Mouse (Mus musculus): ENCODE data around the gene Bok. TPM values are rescaled to one million over a fixed set of nuclear protein-coding genes. Genes with fewer than 3 reads are reported as not detected.
"Not testable (repeated sequence)": the region's sequence is repeated elsewhere in the genome, so short reads cannot be mapped to it uniquely, and the experiment has no call there.

The Bok gene
- polyA plus RNA-seq, 1 experiment from 2014 or later: 33.2 TPM

DNA sequence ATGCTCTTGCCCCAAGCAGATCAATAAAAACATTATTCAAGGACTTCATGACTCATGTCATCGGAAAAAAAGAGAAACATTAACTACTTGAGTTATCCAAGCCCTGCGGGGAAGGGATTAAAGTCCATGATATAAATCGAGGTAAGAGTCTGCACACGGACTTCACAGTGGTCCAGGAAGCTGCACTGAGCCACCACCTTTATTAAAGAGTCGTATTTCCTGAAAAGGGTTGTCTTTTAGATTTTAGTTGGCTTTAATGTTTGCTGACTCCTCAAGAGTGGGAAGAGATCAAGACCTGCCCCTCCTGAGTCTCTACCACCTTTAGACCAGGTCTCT lies 28.5 kb upstream of the Bok start:
- no peak for ATAC-seq (replicated peaks; ENCODE audit: insufficient number of reproducible peaks, low FRiP score, low TSS enrichment)
- WGBS (ENCODE audit: insufficient replicate concordance): 88% methylated on average over 5 of the region's 5 CpGs

DNA sequence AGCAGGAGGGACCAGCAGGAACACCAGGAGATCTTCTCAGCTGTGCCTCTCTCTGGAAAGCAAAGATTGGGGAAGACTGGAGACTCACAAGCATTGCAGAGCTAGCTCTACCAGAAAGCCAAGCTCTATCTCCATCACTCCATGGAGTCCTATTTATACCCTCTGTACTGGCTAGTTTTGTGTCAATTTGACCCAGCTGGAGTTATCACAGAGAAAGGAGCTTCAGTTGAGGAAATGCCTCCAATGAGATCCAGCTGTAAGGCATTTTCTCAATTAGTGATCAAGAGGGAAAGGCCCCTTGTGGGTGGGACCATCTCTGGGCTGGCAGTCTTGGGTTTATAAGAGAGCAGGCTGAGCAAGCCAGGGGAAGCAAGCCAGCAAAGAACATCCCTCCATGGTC lies 26.9 kb upstream of the Bok start, which contains the start of gene Stk25:
Stk25 (minus strand) TSS at position 101 of the 400 bp plus-strand sequence.
- H3K36me3 ChIP-seq (ENCODE audit: control insufficient read depth, insufficient read depth, low read length); H3K4me3 ChIP-seq (ENCODE audit: low read depth, low read length); H3K4me2 ChIP-seq; H3K9me3 ChIP-seq (replicated peaks; ENCODE audit: control insufficient read depth, low read length); H3K27ac ChIP-seq (ENCODE audit: low read depth, low read length); H3K9ac ChIP-seq (ENCODE audit: low read depth, low read length); H3K4me1 ChIP-seq (ENCODE audit: control insufficient read depth, insufficient read depth, low read length); ATAC-seq (replicated peaks; ENCODE audit: insufficient number of reproducible peaks, low FRiP score, low TSS enrichment); H3K27me3 ChIP-seq (ENCODE audit: control insufficient read depth, insufficient read depth, low read length): not testable (repeated sequence)

More for the DNA sequence above, 28.5 kb upstream of the Bok start:
- H3K27me3 ChIP-seq (ENCODE audit: control insufficient read depth, insufficient read depth, low read length): no peaks in the 10 kb centered on the region
- H3K36me3 ChIP-seq (ENCODE audit: control insufficient read depth, insufficient read depth, low read length): no peaks in the 10 kb centered on the region
- H3K27ac ChIP-seq (ENCODE audit: low read depth, low read length): no peak overlapping the region
- no peak overlapping the region for H3K9ac ChIP-seq (ENCODE audit: low read depth, low read length)
- no peaks in the 10 kb centered on the region for H3K4me1 ChIP-seq (ENCODE audit: control insufficient read depth, insufficient read depth, low read length)
- no peak overlapping the region for H3K4me2 ChIP-seq
- no peaks in the 10 kb centered on the region for H3K9me3 ChIP-seq (replicated peaks; ENCODE audit: control insufficient read depth, low read length)
- H3K4me3 ChIP-seq (ENCODE audit: low read depth, low read length): no peak overlapping the region

DNA sequence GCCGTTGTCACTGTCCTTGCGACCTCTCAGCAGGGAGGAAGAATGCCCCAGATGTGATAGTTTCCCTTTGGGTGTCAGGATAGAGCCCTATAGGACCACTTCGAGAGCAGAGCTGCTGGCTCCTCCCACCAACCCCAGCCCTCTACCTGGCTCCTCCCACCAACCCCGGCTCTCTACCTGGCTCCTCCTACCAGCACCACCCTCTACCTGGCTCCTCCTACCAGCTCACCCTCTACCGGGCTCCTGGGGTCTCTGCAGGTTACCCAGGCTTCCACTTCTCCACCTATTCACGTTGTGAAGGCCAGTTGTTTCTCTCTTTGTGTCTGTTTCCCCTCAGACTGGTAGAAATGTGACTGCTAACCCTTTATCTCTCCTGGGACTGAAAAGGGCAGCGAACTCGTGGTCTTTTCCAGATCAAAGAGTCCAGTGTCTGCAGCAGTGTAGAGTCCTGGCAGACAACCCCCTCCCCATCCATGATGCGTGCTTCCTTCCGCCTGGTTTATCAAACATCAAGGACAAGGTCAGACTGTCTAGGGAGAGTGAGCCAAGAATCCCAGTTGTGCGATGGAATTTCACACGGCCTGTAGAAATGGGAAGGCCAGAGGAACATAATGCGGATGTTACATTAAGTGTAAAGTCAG lies 17.6 kb upstream of the Bok start:
- H3K4me3 ChIP-seq (ENCODE audit: low read depth, low read length): no peak overlapping the region
- H3K4me1 ChIP-seq (ENCODE audit: control insufficient read depth, insufficient read depth, low read length): peaks cover 12% of the 10 kb centered on the region
- 14% methylated on average over 13 of the region's 13 CpGs for WGBS (ENCODE audit: insufficient replicate concordance)
- H3K4me2 ChIP-seq: peak overlapping the region; percentile 70
- H3K9me3 ChIP-seq (replicated peaks; ENCODE audit: control insufficient read depth, low read length): no peaks in the 10 kb centered on the region
- peak overlapping the region; percentile 80 for H3K27ac ChIP-seq (ENCODE audit: low read depth, low read length)
- 0 out of 2 replicates have a peak, but pooled peaks have one; percentile 19 for ATAC-seq (replicated peaks; ENCODE audit: insufficient number of reproducible peaks, low FRiP score, low TSS enrichment)
- H3K36me3 ChIP-seq (ENCODE audit: control insufficient read depth, insufficient read depth, low read length): no peaks in the 10 kb centered on the region
- 0 out of 2 replicates have a peak overlapping the region, but pooled peaks have one; percentile 22 for H3K9ac ChIP-seq (ENCODE audit: low read depth, low read length)
- no peaks in the 10 kb centered on the region for H3K27me3 ChIP-seq (ENCODE audit: control insufficient read depth, insufficient read depth, low read length)

DNA sequence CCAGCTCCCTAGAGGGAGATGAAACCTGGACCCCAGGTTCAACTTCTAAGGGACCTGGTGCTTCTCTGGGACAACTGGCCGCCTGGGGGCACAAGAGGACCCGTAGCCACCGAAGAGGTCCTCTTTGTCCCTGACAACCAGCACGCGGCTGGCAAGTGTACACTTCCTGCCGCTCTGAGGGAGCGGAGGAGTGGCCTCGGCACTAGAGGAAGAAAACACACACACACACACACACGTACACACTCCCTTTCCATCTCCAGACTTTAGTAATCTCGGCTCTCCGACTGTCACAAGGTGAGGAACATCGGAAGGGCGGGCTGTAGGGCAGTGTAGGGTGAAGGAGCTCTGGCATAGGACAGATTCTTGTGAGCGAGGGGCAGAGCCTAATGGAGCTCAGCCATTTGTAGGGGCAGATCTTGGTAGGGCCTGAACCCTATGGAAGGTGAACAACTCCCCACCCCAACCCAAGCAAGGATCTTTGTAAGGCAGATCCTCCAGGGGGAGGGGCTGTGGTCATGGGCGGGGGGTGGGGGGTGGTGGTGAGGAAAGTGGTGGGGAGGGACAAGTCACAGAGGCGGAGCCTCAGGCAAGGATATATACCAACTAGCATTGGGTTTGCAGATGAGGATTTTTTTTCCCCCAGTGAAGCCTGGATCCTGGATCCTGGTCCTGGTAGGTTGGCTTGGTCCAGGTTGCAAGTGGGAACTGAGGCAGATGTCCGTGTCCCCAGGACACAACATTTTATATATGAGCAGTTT lies 16.5 kb upstream of the Bok start:
- Histone ChIP-seq H3K4me2 (peak overlapping the region; percentile 70), H3K4me1 (ENCODE audit: control insufficient read depth, insufficient read depth, low read length) (peaks cover 12% of the 10 kb centered on the region), H3K27ac (ENCODE audit: low read depth, low read length) (peak overlapping the region; percentile 80), H3K27me3 (ENCODE audit: control insufficient read depth, insufficient read depth, low read length) (no peaks in the 10 kb centered on the region), H3K9me3 (replicated peaks; ENCODE audit: control insufficient read depth, low read length) (no peaks in the 10 kb centered on the region), H3K9ac (ENCODE audit: low read depth, low read length) (peak overlapping the region; percentile 80), H3K4me3 (ENCODE audit: low read depth, low read length) (peak overlapping the region; percentile 50), H3K36me3 (ENCODE audit: control insufficient read depth, insufficient read depth, low read length) (no peaks in the 10 kb centered on the region)
- ATAC-seq (replicated peaks; ENCODE audit: insufficient number of reproducible peaks, low FRiP score, low TSS enrichment): peak; percentile 75
- WGBS (ENCODE audit: insufficient replicate concordance): 5% methylated on average over 17 of the region's 17 CpGs

DNA sequence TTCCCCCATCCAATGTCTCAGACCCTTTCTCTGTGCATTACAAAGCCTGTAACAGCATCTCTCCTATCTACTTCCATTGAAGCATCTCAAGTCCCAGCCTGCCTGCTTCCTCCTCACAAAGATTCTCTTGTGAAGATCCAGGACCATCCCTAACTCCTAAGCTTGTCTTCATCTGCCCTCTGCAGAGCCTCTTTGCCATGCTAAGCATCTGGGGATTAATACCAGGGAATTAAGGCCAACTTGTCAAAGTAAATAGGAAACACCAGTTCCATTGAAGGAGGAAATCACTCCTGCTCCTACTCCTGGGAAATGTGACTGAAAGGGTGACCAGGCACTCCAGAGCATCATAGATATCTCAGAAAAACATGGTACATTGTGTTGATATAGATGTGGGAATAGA lies 15.5 kb upstream of the Bok start:
- H3K36me3 ChIP-seq (ENCODE audit: control insufficient read depth, insufficient read depth, low read length): no peaks in the 10 kb centered on the region
- no peak overlapping the region for H3K9ac ChIP-seq (ENCODE audit: low read depth, low read length)
- no peaks in the 10 kb centered on the region for H3K27me3 ChIP-seq (ENCODE audit: control insufficient read depth, insufficient read depth, low read length)
- H3K9me3 ChIP-seq (replicated peaks; ENCODE audit: control insufficient read depth, low read length): no peaks in the 10 kb centered on the region
- H3K4me3 ChIP-seq (ENCODE audit: low read depth, low read length): no peak overlapping the region
- peaks cover 12% of the 10 kb centered on the region for H3K4me1 ChIP-seq (ENCODE audit: control insufficient read depth, insufficient read depth, low read length)
- no peak for ATAC-seq (replicated peaks; ENCODE audit: insufficient number of reproducible peaks, low FRiP score, low TSS enrichment)
- H3K27ac ChIP-seq (ENCODE audit: low read depth, low read length): no peak overlapping the region
- H3K4me2 ChIP-seq: no peak overlapping the region

DNA sequence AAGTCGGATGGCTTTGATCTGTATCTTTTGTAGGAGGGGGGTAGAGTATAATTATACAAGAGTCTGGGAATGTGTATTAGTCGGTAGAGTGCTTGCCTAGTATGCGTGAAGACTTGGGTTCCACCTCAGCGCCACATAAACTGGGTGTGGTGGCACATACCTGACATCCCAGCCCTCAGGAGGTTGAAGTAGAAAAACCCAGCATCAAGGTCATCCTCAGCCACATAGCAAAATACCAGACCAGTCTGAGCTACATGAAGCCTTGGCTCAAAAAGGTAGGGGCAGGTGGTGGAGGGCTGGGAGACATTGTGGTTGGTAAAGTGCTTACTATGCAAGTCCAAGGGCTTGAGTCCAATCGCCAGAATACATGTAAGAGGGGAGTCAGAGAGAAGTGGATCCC lies 12.8 kb upstream of the Bok start:
- no peak for ATAC-seq (replicated peaks; ENCODE audit: insufficient number of reproducible peaks, low FRiP score, low TSS enrichment)
- Histone ChIP-seq H3K27me3 (ENCODE audit: control insufficient read depth, insufficient read depth, low read length) (no peaks in the 10 kb centered on the region), H3K27ac (ENCODE audit: low read depth, low read length) (no peak overlapping the region), H3K36me3 (ENCODE audit: control insufficient read depth, insufficient read depth, low read length) (no peaks in the 10 kb centered on the region), H3K9ac (ENCODE audit: low read depth, low read length) (no peak overlapping the region), H3K4me1 (ENCODE audit: control insufficient read depth, insufficient read depth, low read length) (peaks cover 9% of the 10 kb centered on the region), H3K4me3 (ENCODE audit: low read depth, low read length) (no peak overlapping the region), H3K4me2 (no peak overlapping the region), H3K9me3 (replicated peaks; ENCODE audit: control insufficient read depth, low read length) (no peaks in the 10 kb centered on the region)
- 86% methylated on average over 5 of the region's 5 CpGs for WGBS (ENCODE audit: insufficient replicate concordance)

DNA sequence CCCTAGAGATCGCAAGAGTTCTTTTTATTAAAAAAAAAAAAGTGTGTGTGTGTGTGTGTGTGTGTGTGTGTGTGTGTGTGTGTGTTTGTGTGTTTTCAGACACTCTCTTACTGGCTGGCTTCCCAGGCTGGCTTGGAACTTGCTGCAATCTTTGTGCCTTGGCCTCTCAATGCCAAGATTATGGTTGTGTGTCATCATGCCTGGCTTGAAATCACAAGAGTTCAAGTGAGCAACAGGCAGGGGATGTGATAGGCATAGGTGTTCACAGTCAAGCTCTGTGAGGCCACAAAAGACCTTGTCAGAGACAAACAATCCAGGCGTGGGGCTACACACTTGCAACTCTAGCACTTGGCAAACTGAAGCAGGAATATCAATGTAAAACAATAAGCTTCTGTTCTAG lies 7.1 kb upstream of the Bok start:
- H3K36me3 ChIP-seq (ENCODE audit: control insufficient read depth, insufficient read depth, low read length): no peaks in the 10 kb centered on the region
- no peak overlapping the region for H3K27ac ChIP-seq (ENCODE audit: low read depth, low read length)
- ATAC-seq (replicated peaks; ENCODE audit: insufficient number of reproducible peaks, low FRiP score, low TSS enrichment): no peak
- H3K4me1 ChIP-seq (ENCODE audit: control insufficient read depth, insufficient read depth, low read length): no peaks in the 10 kb centered on the region
- 61% methylated on average over 2 of the region's 2 CpGs for WGBS (ENCODE audit: insufficient replicate concordance)
- no peaks in the 10 kb centered on the region for H3K27me3 ChIP-seq (ENCODE audit: control insufficient read depth, insufficient read depth, low read length)
- H3K4me2 ChIP-seq: no peak overlapping the region
- no peak overlapping the region for H3K9ac ChIP-seq (ENCODE audit: low read depth, low read length)
- H3K4me3 ChIP-seq (ENCODE audit: low read depth, low read length): no peak overlapping the region
- H3K9me3 ChIP-seq (replicated peaks; ENCODE audit: control insufficient read depth, low read length): no peaks in the 10 kb centered on the region

DNA sequence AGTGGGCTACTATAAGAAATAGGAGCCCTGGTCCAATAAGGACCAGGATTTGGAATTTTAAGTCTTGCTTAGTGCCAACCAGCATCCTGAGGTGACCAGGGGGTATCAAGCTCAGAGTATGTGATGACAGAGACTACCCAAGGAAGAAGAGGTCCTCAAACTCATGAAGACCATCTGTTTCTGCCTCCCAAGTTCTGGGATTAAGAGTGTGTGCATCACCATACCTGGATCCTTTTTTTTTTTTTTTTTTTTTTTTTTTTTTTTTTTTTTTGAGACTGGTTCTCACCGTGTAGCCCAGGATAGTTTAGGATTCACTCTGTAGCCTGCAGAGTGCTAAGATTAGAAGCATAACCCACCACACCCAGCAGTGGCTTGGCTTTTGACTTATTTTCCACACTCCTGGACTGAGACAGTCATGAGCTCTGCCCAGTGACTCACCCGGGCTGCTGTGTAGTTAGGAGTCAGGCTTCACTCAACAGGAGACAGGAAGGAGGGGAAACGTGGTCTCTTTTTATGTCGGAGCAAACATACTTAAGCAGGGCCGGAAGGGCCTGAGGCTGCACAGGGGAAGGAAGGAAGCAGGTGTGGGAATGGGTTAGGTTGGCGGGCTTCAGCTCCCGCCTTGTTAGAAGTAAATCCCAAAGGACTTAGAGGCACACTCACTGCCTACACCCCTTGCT lies 5.4 kb upstream of the Bok start:
- 41% methylated on average over 7 of the region's 7 CpGs for WGBS (ENCODE audit: insufficient replicate concordance)
- Histone ChIP-seq H3K27ac (ENCODE audit: low read depth, low read length) (no peak overlapping the region), H3K9ac (ENCODE audit: low read depth, low read length) (no peak overlapping the region), H3K4me1 (ENCODE audit: control insufficient read depth, insufficient read depth, low read length) (0 out of 2 replicates have a peak, but pooled peaks cover 1% of the 10 kb centered on the region), H3K36me3 (ENCODE audit: control insufficient read depth, insufficient read depth, low read length) (no peaks in the 10 kb centered on the region), H3K4me2 (no peak overlapping the region), H3K9me3 (replicated peaks; ENCODE audit: control insufficient read depth, low read length) (no peaks in the 10 kb centered on the region), H3K4me3 (ENCODE audit: low read depth, low read length) (no peak overlapping the region), H3K27me3 (ENCODE audit: control insufficient read depth, insufficient read depth, low read length) (no peaks in the 10 kb centered on the region)
- peak; percentile 54; the same call in 1 of the 2 replicates for ATAC-seq (replicated peaks; ENCODE audit: insufficient number of reproducible peaks, low FRiP score, low TSS enrichment)
